Mouse (Mus musculus) E14TG2a.4 (cell line): ENCODE data around the gene Mon2.

Experiments
- H3K27me3 ChIP-seq: 2 replicates; pipeline ENCODE4 v1.6.1; 2014; ENCODE audit warnings: low read length, control low read depth; ENCODE audit not compliant: insufficient read depth
- H3K36me3 ChIP-seq: 2 replicates; pipeline ENCODE4 v1.6.1; 2014; ENCODE audit warnings: low read length, control low read depth; ENCODE audit not compliant: insufficient read depth
- H3K4me1 ChIP-seq: replicated peaks from 2 replicates; pipeline ENCODE4 v1.6.1; 2014; ENCODE audit warnings: low read depth, low read length, control low read depth
- H3K4me3 ChIP-seq: replicated peaks from 2 replicates; pipeline ENCODE4 v1.5.1; 2014; ENCODE audit warnings: mild to moderate bottlenecking, low read length
- H3K9me3 ChIP-seq: 2 replicates; pipeline ENCODE4 v1.6.1; 2014; ENCODE audit warnings: low read length, control low read depth
- CTCF ChIP-seq: conservative IDR thresholded peaks from 2 replicates; pipeline ENCODE4 v1.5.1; 2014; ENCODE audit warnings: low read length
- NANOG ChIP-seq: IDR thresholded peaks from 2 replicates; pipeline ENCODE4 v1.6.1; 2014; ENCODE audit warnings: borderline replicate concordance, low read length, mixed read lengths
- POU5F1 ChIP-seq: IDR thresholded peaks from 2 replicates; pipeline ENCODE4 v1.6.1; 2014; ENCODE audit warnings: low read length, borderline replicate concordance

Mon2 gene

DNA sequence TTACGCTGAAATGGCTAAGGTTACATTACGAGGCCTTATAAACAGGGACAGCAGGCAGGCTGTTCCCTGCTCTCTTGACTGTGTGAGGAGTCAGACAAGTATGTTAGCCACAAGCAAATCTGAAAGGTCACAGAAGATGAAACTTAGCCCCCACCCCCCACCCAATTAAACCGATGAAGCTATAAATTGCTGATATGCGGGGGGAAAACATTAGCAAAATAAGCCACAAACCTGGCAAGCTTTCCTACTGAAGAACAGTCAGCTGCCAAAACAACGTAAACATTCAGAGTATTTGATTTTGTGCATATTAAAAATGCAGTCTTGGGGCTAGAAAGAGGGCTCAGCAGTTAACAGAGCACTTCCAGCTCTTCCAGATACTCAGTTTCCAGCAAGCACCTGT lies 31.8 kb upstream of the Mon2 start:
- TF ChIP-seq NANOG (no peak), CTCF (no peak), POU5F1 (no peak)
- Histone ChIP-seq H3K36me3 (peaks cover 22% of the 10 kb centered on the region), H3K4me1 (no peaks in the 10 kb centered on the region), H3K4me3 (no peak overlapping the region), H3K9me3 (no peaks in the 10 kb centered on the region), H3K27me3 (no peaks in the 10 kb centered on the region)

DNA sequence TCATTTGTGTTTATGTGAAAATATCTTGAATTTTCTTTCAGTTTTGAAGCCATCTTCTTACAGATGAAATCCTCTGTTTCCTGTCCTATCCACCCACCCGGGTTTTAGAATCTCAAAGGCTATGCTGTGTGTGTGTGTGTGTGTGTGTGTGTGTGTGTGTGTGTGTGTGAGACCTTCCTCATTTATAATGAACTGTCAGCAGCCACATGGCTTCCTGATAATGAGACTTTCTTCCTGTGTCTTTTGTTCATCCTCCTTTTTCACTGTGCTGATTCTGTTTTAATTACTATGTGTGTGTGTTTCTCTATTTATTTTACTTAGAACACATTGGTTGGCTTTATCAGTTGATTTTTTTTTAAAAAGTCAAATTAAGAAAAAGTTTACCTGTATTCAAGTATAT lies 25.0 kb upstream of the Mon2 start:
- TF ChIP-seq POU5F1 (no peak), NANOG (no peak), CTCF (no peak)
- no peaks in the 10 kb centered on the region for H3K36me3 ChIP-seq

DNA sequence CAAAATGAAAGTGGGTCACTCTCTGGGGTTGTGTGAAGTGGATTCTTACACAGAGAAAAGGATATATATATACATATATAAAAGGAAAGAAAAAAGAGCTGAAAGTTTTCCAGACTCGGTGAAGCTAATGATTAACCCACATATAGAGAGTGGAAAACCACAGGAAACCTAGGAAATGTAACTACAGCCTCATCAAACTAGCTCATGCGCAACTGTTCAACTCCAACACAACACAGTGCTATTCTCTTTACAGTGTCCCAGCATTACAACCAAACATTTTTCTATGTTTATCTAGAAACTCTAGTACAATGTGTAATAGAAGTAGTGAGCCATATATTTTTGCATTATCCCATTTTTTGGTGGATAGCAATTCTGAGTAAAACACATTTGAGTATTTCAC lies 24.3 kb upstream of the Mon2 start:
- H3K4me3 ChIP-seq = no peak overlapping the region

More for the DNA sequence above, 25.0 kb upstream of the Mon2 start:
- Histone ChIP-seq H3K27me3 (peaks cover under 1% of the 10 kb centered on the region; the same call in 1 of the 2 replicates), H3K9me3 (0 out of 2 replicates have a peak, but pooled peaks cover 2% of the 10 kb centered on the region), H3K4me1 (no peaks in the 10 kb centered on the region), H3K4me3 (no peak overlapping the region)

DNA sequence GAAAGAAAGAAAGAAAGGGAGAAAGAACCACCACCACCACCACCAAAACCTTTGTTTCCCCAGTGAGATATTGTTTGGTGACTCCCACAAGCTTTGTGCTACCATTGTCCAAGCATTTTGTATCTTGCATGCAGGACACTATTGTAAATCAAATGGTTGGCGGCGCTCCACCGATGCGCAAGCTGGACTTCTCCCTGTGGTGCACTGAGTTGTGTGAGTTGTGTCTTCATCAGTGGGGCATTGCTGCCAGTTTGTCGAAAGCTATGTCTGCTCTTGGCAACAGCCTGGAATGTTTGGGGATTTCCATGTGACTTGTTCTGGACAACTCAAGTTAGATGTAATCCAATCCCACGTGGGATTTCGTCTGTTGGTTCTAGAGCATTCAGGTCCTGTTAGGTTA lies 18.2 kb upstream of the Mon2 start:
- TF ChIP-seq POU5F1 = no peak
- no peak for TF ChIP-seq NANOG
- TF ChIP-seq CTCF = no peak
- peaks cover 6% of the 10 kb centered on the region; the same call in 1 of the 2 replicates for H3K4me1 ChIP-seq
- H3K27me3 ChIP-seq = peaks cover 7% of the 10 kb centered on the region
- H3K36me3 ChIP-seq = no peaks in the 10 kb centered on the region
- 0 out of 2 replicates have a peak, but pooled peaks cover 2% of the 10 kb centered on the region for H3K9me3 ChIP-seq
- no peak overlapping the region for H3K4me3 ChIP-seq

More for the DNA sequence above, 24.3 kb upstream of the Mon2 start:
- TF ChIP-seq CTCF (no peak), POU5F1 (no peak), NANOG (no peak)
- Histone ChIP-seq H3K9me3 (0 out of 2 replicates have a peak, but pooled peaks cover 2% of the 10 kb centered on the region), H3K36me3 (no peaks in the 10 kb centered on the region), H3K4me1 (no peaks in the 10 kb centered on the region), H3K27me3 (peaks cover 5% of the 10 kb centered on the region)

DNA sequence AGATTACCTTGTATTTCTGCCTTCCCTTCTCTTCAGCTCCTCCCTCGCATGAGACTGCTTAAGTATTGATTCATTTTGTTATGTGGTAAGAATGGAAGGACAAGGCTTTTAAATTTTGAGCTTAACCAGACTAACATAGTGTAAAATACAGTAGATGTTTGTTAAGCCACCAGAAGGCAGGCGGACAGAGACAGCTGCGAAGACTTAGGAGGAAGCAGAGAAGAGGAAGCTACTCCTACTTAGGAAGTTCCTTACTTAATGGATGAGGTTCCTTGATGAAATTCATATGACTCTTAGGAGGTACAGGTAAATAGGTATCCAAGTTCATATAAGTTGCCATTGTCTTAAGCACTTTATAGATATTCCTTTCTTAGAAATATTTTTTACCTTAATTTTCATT lies 16.3 kb upstream of the Mon2 start:
- Histone ChIP-seq H3K4me1 (peaks cover 8% of the 10 kb centered on the region; the same call in 1 of the 2 replicates), H3K27me3 (peaks cover 7% of the 10 kb centered on the region; the same call in 1 of the 2 replicates), H3K9me3 (no peaks in the 10 kb centered on the region), H3K36me3 (no peaks in the 10 kb centered on the region), H3K4me3 (no peak overlapping the region)
- no peak for TF ChIP-seq POU5F1
- TF ChIP-seq CTCF = no peak
- no peak for TF ChIP-seq NANOG

DNA sequence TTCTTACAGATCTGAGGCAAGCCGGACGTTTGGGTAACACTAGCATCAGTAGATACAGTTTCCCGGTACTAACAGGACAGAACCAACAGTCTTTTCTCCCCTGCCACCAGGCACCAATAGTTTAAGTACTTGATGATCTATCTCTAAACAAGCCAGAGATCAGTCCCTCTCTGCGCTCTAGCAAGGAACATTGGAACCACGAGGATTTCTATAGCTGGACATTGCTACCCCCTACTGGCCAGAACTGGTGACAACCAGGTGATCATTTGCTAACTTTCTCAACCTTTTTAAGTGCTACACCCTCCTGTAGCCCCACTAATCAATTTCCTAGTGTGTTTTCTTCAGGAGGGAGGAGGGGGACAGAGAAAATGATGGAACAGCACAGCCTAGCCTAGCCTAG lies 15.4 kb upstream of the Mon2 start:
- no peak overlapping the region for H3K4me3 ChIP-seq
- TF ChIP-seq NANOG (no peak), CTCF (peak; percentile 56)
- peaks cover 8% of the 10 kb centered on the region; the same call in 1 of the 2 replicates for H3K4me1 ChIP-seq
- H3K36me3 ChIP-seq = no peaks in the 10 kb centered on the region
- H3K9me3 ChIP-seq = no peaks in the 10 kb centered on the region
- H3K27me3 ChIP-seq = peaks cover 7% of the 10 kb centered on the region; the same call in 1 of the 2 replicates

DNA sequence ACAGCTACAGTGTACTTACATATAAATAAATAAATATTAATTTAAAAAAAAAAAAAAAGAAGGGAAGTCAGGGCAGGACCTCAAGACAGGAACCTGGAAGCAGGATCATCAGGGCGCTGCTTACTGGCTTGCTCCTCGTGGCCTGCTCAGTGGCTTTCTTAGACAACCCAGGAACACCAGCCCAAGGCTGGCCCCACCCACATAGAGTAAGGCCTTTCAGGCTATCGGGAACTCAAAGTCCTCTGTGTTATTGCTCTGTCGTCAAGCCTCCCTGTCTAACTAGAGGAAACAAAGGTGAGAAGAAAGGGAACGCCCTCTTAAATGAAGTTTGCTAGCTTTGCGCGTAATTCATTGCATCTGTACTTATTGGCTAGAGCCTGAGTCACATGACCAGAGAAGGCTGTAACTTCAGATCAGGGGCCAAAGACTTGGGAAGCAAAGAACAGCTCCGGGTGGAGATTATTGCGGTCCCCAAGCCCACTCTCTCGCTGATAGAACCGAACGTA lies 13.2 kb upstream of the Mon2 start:
- Histone ChIP-seq H3K4me1 (peaks cover 11% of the 10 kb centered on the region; the same call in 1 of the 2 replicates), H3K27me3 (0 out of 2 replicates have a peak, but pooled peaks cover 7% of the 10 kb centered on the region)
- no peak for TF ChIP-seq POU5F1
- TF ChIP-seq CTCF = no peak
- no peak for TF ChIP-seq NANOG

DNA sequence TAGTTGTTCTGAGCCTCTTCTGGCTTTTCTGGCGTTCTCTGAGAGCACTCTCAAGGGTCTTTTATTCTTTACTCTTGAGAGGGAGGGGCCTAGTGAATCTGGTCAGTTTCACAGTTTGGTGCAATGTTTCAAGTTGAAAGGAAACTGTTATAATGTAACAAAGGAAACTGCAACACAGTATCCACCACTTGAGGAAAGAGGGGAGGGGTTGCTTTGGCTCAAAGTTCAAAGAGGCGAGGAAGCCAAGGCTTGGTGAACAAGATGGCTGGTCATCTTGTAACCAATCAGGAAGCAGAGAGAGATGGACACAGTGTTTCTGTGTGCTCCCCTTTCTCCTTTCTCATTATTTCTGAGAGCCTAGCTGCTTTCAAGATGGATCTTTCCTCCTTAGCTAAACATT lies 10.5 kb upstream of the Mon2 start:
- H3K9me3 ChIP-seq = no peaks in the 10 kb centered on the region
- peaks cover 11% of the 10 kb centered on the region; the same call in 1 of the 2 replicates for H3K4me1 ChIP-seq
- peaks cover 9% of the 10 kb centered on the region; the same call in 1 of the 2 replicates for H3K27me3 ChIP-seq
- no peak for TF ChIP-seq NANOG
- no peak for TF ChIP-seq CTCF
- no peak for TF ChIP-seq POU5F1
- no peak overlapping the region for H3K4me3 ChIP-seq
- no peaks in the 10 kb centered on the region for H3K36me3 ChIP-seq

More for the DNA sequence above, 13.2 kb upstream of the Mon2 start:
- Histone ChIP-seq H3K9me3 (no peaks in the 10 kb centered on the region), H3K36me3 (no peaks in the 10 kb centered on the region), H3K4me3 (no peak overlapping the region)

DNA sequence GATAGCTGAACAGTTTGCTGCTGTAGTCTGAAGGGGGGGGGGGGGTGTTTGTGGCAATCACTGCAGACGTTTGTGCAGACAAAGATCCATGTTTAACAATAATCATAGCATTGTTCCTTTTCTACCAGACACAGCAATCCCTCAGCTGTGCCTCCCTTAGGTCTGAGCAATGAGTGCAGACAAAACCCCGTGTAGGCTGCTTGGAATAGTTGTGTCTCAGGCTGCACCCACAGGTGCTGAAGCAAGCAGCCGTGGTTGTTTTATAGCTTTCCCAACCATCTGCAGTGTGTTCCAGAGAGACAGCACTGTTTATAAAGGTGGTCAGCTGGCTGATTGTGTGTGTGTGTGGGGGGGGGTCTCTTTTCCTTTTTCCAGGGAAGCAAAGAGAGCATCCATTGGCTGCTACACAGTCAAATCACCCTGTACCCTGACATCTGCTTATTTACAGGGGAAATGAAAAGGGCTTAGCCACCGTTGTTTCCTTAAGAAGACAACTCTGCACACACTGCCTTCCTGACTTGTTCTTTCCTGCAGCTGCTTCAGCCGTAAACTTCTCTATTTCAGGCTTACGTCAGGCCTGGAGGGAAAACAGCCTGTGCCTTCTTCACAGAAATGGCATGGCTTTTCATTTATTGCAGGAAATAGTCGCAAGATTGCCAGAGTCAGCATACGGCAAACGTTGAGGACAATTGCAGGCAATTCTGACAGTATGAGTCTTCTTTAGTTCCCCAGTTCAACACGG lies 8.8 kb upstream of the Mon2 start:
- Histone ChIP-seq H3K4me3 (no peak overlapping the region), H3K27me3 (peaks cover 15% of the 10 kb centered on the region), H3K9me3 (no peaks in the 10 kb centered on the region), H3K36me3 (no peaks in the 10 kb centered on the region), H3K4me1 (peaks cover 7% of the 10 kb centered on the region; the same call in 1 of the 2 replicates)
- TF ChIP-seq POU5F1 (no peak), NANOG (no peak), CTCF (no peak)
